Mouse (Mus musculus) brain, embryonic 14.5 days (tissue): Measurements from ENCODE around the gene Fam160b1. TPM values are rescaled to one million over a fixed set of nuclear protein-coding genes. Genes with fewer than 3 reads are reported as not detected.
A peak's percentile ranks its signal among the peaks of the same experiment; 100 is the strongest.

ENCODE experiments used
- DNase-seq: peaks from one replicate; pipeline ENCODE4 v3.0.0-alpha.2; 2011; ENCODE audit warnings: low read depth
- CTCF ChIP-seq: fragments of 200-500 bp; IDR thresholded peaks from 2 replicates; pipeline ENCODE4 v1.5.1; 2012; ENCODE audit warnings: inconsistent platforms, mild to moderate bottlenecking, moderate library complexity, borderline replicate concordance; ENCODE audit not compliant: insufficient read depth, insufficient read length; ENCODE audit errors: extremely low read depth
- POLR2A ChIP-seq: fragments of 200-500 bp; IDR thresholded peaks from 2 replicates; pipeline ENCODE4 v1.6.1; 2012; ENCODE audit warnings: mild to moderate bottlenecking, inconsistent platforms, borderline replicate concordance; ENCODE audit not compliant: poor library complexity, insufficient read depth, insufficient read length, severe bottlenecking; ENCODE audit errors: extremely low read depth
- polyA plus RNA-seq: library from polyadenylated mRNA; depleted of rRNA; stranded (reverse); fragments of >200 nt; gene quantifications from 2 replicates; pipeline ENCODE4 v1.2.3, GENCODE M21; 2012

Fam160b1 gene
- polyA plus RNA-seq, 1 experiment: 21.6 TPM

DNA sequence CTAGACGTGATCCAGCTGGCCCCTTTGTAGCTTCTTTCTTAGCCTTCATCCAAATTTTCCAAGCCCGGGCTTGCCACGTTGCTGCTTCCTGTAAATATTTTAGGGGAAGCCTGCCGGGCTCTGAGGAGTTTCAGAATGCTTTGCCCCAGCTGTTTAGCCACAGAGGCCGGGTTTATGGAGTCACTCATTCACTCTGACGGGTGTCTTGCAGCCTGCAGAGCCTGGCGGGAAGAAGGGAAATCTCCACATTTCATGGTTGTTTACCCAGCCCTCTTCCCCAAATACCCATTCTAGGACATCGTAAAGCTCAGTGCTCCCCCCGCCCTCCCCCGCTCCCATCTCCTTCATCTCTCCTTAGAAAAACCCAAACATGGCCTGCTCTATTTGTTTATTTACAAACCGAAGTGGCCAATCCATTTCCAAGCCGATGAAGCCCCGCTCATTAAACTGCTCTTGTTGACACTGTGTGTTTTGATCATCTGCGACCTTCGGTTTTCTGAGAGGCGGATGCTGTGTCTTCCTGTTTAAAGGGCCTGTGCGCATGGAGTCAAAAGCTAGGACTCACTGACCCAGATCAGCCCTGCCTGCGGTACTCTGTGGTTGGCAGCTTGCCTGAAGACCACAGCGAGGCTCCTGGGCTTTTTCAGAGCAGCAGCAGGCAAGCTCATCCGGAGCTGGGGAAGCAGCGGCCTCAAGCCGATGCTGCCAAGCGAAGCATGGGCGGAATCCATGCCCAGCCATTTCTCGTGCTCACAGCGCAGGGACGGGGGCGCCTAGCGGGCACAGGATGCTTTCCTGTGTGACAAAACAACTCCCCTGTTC lies 51.1 kb downstream of the Fam160b1 start:
- TF ChIP-seq CTCF (no peak), POLR2A (no peak)
- peak; percentile 84 for DNase-seq

DNA sequence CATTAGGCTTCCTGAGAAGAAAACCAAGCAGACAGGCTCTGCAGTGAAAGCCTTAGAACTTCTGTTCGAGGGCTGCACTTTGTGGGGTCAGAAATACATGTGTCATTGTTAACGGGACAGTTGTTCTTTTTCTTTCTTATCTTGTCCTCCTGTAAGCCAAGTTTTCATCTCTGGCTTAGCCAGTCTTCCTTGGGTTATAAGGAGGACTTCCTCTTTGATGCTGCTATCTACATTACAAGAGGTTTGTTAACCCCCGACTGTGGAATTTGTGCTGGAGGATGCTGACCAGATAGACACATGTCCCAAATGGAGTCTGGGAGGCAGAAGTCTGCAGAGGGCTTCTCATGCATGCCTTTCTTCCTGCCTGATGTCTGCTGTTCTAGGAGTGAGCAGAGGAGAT lies 52.7 kb downstream of the Fam160b1 start:
- DNase-seq: no peak

DNA sequence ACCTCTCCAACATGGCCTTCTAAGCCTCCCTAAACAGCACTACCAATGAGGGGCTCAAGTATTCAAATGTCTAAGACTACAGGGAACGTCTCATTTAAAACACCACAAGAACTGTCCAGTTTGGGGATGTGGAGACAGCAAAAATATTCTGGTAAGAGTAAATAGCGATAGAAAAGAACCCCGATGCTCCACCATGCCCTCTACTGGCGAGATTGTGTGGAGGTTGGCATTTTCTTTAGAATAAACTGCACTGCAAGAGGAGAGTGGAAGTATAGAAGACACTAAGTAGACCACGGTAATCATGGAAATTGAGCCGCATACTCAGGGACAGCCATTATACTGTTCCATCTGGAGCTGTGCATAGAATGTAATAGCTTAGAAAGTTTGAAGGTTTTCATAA lies 53.4 kb downstream of the Fam160b1 start:
- no peak for DNase-seq
- peak; percentile 12; the same call in 1 of the 2 replicates for TF ChIP-seq CTCF
- no peak for TF ChIP-seq POLR2A

More for the DNA sequence above, 52.7 kb downstream of the Fam160b1 start:
- TF ChIP-seq POLR2A: no peak
- no peak for TF ChIP-seq CTCF

DNA sequence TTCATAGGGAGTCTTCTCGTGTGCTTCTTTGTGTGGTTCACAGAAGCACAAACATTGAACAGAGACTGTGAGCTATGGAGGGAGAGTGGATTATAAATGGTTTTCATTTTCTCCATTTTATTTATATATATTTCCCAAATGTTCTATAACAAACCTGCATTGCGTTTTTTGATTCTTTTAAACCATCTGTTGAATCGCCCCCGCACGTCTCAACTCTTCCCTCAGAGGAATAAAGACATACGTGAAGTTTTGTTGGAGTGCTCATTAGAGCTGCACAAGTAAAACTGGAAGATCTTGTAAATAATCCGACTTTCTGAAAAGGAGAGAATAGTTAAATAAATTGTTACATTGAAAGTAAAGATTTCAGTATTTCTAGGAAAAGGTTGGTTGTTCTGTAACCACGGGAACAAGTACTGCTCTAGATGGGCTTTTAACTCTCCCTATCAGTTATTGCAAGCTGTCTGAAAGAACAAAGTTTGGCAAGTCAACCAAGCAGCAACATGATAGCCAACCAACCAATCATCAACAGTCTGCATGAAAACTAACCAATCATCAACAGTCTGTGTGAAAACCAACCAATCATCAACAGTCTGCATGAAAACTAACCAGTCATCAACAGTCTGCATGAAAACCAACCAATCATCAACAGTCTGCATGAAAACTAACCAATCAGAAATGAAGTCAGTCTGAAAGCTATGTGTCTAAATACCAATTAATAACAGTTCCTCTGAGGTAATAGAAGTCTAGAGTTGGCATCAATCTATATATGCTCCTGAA lies 54.7 kb downstream of the Fam160b1 start:
- TF ChIP-seq CTCF (no peak), POLR2A (no peak)
- DNase-seq: no peak

DNA sequence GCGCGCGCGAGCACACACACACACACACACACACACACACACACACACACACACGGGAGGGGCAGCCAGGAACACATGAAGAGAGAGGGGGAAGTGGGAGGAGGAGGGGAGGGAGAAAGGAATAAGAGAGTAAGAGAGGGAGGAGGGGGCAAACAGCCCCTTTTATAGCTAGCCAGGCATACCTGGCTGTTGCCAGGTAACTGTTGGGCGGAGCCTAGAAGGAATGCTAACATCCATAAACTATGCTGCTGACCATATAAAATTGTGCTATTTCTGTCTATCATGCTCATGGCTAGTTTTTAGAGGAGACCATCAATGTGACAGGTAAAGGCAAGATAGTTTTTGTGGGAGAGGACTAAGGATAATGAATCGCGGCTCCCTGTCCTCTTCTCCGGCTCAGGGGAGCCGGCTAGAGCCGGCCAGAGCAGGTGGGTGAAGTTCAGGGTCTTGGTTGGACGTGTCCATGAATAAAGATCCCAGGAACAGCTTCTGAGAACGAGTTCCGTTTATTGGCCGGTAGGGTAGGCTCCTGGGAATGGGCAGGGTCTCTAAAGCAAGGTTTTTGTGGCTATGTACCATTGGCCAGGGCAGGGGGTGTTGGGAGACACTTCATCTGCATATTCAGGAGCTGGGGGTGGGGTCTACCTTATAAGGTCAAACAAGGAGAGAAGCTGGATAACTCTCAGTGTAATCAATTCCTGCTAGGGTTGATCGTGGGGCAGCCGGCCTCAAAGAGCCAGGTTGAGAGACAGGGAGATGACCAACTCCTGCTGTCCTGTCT lies 57.5 kb downstream of the Fam160b1 start:
- TF ChIP-seq POLR2A: no peak
- no peak for TF ChIP-seq CTCF
- DNase-seq: no peak

DNA sequence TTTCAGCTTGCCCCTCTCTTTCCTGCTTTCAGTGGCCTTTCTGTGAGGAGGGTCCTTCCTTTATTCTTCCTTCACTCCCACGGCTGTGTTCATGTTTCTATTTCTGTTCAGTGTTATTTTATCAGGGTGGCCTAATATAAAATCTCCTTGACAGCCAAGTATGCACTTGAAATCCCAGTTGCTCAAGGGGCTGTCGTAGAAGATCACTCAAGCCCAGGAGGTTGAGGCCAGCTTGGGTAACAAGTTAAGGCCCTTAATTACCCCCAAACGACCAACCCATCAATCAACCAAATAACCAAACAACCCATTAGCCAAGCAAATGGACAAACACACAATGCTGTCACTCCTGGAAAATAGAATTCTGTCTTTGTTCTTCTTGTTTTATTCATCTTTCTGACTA lies 62.9 kb downstream of the Fam160b1 start:
- peak; percentile 43 for DNase-seq
- TF ChIP-seq CTCF: no peak
- TF ChIP-seq POLR2A: no peak

DNA sequence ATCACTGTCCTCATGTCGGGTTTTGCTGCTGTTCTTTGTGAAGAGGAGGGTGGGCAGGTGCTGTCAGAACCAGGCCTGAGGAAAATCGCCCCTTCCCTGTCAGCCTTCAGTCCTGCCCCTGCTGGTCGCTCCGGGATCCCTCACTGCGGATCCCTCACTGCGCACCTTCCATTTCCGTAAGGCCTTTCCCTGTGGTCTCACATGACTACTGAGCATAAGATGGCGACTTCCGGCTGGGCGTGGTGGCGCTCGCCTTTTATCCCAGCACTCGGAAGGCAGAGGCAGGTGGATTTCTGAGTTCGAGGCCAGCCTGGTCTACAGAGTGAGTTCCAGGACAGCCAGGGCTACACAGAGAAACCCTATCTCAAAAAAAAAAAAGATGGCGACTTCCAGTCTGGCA lies 64.8 kb downstream of the Fam160b1 start:
- no peak for TF ChIP-seq POLR2A
- TF ChIP-seq CTCF: no peak
- DNase-seq: no peak

DNA sequence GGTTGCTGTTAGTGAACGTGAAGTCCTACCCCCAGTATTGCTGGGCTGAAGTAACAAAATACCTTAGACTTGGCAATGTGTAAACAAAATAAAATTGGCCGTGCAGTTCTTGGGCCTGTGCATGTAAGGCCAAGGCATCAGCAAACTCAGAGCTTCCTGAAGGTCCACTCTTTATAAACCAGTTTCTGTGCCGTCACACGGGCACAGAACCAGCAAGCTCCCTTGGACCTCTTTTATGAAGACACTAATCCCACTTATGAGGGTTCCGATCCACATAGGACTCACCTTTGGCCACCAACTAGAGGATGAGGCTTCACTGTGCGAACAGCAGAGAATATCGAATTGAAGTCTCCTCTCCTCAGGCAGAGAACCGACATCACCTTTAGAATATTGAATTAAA lies 66.4 kb downstream of the Fam160b1 start:
- no peak for DNase-seq
- TF ChIP-seq POLR2A (no peak), CTCF (no peak)

DNA sequence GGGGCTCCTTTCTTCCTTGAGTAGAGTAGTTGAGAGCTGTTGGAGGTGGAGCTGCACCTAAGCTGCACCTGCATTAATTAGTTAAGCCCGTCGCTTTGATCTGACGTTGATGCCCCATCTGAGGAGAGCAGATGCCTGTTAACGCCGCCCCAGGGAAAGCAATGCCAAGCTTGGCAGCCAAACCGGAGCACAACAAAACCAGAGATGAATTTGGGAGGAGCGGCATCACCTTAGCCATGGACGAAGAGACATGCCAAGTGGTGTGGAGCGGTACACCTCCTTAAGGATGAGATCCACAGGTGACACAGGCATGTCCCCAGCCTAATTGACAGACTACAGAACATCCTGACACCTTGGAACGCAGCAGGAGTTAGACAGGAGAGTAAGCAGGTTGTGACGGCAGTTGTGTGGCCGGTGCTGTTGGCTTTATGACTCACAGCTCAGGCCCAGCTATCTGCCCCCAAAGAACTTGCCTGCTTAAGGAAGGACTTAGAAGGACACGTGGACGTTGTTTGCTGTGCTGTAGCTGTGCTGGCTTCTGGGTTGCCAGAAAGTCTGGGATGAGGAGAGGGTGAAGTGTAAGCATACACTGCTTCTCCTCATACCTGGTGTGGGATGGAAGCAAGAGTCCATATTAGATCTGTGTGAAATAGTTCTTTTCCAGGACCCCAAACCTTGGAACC lies 67.4 kb downstream of the Fam160b1 start:
- TF ChIP-seq POLR2A (no peak), CTCF (no peak)
- DNase-seq: no peak

DNA sequence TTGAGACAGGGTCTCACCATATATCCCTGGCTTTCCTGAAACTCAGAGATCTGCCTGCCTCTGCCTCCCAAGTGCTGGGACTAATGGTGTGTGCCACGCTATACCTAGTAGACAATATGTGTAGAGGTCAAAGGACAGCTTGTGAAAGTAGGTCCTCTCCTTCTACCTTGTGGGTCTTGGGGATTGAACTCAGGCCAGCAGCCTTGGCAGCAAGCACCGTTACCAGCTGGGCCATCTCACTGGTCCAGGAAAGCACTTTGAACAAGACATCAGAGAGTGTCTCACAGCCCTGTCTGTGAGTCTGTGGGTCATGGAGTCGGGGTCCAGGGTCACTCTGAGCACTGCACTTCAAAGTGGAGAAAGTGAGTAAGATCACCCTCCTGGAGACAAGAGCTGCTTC lies 68.2 kb downstream of the Fam160b1 start:
- TF ChIP-seq CTCF: no peak
- TF ChIP-seq POLR2A: no peak
- DNase-seq: no peak

DNA sequence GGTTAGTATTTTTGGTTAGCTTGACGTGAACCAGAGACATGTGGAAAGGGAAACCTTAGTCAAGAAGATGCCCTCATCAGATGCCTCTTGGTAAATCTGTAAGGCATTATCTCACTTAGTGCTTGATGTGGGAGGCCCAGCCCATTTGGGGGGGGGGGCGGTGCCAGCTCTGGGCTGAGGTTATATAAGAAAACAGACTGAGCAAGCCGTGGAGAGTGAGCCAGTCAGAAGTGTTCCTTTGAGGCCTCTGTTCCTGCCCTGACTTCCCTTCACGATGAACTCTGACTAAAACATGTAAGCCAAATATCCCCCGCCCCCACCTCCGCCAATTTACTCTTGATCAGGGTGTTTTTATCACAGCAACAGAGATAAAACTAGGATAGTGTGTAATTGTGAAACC lies 69.4 kb downstream of the Fam160b1 start:
- TF ChIP-seq POLR2A: no peak
- TF ChIP-seq CTCF: no peak
- DNase-seq: no peak

DNA sequence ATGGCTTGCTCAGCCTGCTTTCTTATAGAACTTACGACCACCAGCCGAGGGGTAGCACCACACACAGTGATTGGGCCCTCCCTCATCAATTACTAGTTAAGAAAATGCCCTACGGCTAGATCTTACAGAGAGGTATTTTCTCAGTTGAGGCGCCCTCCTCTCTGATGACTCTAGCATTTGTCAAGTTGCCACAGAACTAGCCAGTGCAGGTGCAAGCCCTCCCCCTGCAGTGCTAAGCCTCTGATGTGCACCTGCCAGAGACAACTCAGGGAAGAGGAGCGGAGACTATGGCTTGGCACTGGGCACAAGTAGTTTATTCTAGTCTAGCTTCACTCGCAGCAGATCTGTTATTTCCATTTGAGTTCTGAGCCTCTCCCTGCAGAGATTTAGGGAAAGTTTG lies 71.0 kb downstream of the Fam160b1 start:
- peak; percentile 17 for DNase-seq
- TF ChIP-seq POLR2A: no peak
- TF ChIP-seq CTCF: no peak
